Mouse (Mus musculus) MEL (cell line): ENCODE results near the gene Isg20l2. TPM values are rescaled to one million over a fixed set of nuclear protein-coding genes. Genes with fewer than 3 reads are reported as not detected.

Source experiments
- DNase-seq: peaks from one replicate; pipeline ENCODE4 v3.0.0; 2011; ENCODE audit warnings: low read depth, low spot score
- H3K27ac ChIP-seq: 2 replicates; pipeline ENCODE4 v1.5.1; 2012; ENCODE audit warnings: low read depth, mild to moderate bottlenecking, control low read depth, low read length, moderate library complexity; ENCODE audit not compliant: control insufficient read depth
- H3K27me3 ChIP-seq, 2 experiments: fragments of 150-350 bp in 1 of 2; sonication (generic) in 1 of 2; 2 replicates each; pipeline ENCODE4 v1.6.1; 2012; ENCODE audit warnings: low read length in 2 of 2, mild to moderate bottlenecking in 2 of 2, improper control_type of control experiment in 1 of 2, moderate library complexity in 1 of 2; ENCODE audit not compliant: insufficient read depth in 2 of 2, control insufficient read depth in 1 of 2
- H3K36me3 ChIP-seq, 2 experiments: 2 replicates each; pipeline ENCODE4 v1.6.1; 2012 to 2014; ENCODE audit warnings: low read length in 2 of 2, improper control_type of control experiment in 1 of 2, inconsistent platforms in 1 of 2, mild to moderate bottlenecking in 1 of 2; ENCODE audit not compliant: insufficient read depth in 2 of 2, control insufficient read depth in 1 of 2
- H3K4me1 ChIP-seq, 2 experiments: fragments of 150-350 bp in 1 of 2; sonication (generic) in 1 of 2; 2 replicates each; pipeline ENCODE4 v1.6.1; 2012; ENCODE audit warnings: low read length in 2 of 2, improper control_type of control experiment in 1 of 2, mild to moderate bottlenecking in 1 of 2; ENCODE audit not compliant: insufficient read depth in 2 of 2, control insufficient read depth in 1 of 2
- H3K4me3 ChIP-seq, 2 experiments: fragments of 150-350 bp in 1 of 2; sonication (generic) in 1 of 2; 2 replicates each; pipeline ENCODE4 v1.5.1; 2012; ENCODE audit warnings: low read depth in 2 of 2, low read length in 2 of 2, mild to moderate bottlenecking in 2 of 2, moderate library complexity in 2 of 2, control low read depth in 1 of 2, improper control_type of control experiment in 1 of 2; ENCODE audit not compliant: control insufficient read depth in 1 of 2, insufficient read depth in 1 of 2
- H3K79me2 ChIP-seq: 2 replicates; pipeline ENCODE4 v1.6.1; 2012; ENCODE audit warnings: mild to moderate bottlenecking, low read length, moderate library complexity; ENCODE audit not compliant: control insufficient read depth, poor library complexity, insufficient read depth
- H3K9ac ChIP-seq: 2 replicates; pipeline ENCODE4 v1.6.1; 2012; ENCODE audit warnings: low read depth, mild to moderate bottlenecking, control low read depth, low read length, moderate library complexity; ENCODE audit not compliant: control insufficient read depth, poor library complexity, severe bottlenecking
- H3K9me3 ChIP-seq: fragments of 150-350 bp; sonication (generic); replicated peaks from 2 replicates; pipeline ENCODE4 v1.6.1; 2012; ENCODE audit warnings: mild to moderate bottlenecking, low read length, improper control_type of control experiment, moderate library complexity; ENCODE audit not compliant: insufficient read depth
- BHLHE40 ChIP-seq: IDR thresholded peaks from 2 replicates; pipeline ENCODE4 v1.6.1; 2012; ENCODE audit warnings: low read depth, mild to moderate bottlenecking, inconsistent platforms, low read length, improper control_type of control experiment, borderline replicate concordance
- CHD1 ChIP-seq: IDR thresholded peaks from 2 replicates; pipeline ENCODE4 v1.6.1; 2012; ENCODE audit warnings: low read depth, mild to moderate bottlenecking, inconsistent platforms, low read length, improper control_type of control experiment
- EP300 ChIP-seq, 2 experiments: IDR thresholded peaks; 2 replicates each; pipeline ENCODE4 v1.6.1; 2011; ENCODE audit warnings: improper control_type of control experiment in 2 of 2, low read length in 2 of 2, low read depth in 1 of 2, mild to moderate bottlenecking in 1 of 2
- GATA1 ChIP-seq: IDR thresholded peaks from 2 replicates; pipeline ENCODE4 v1.6.1; 2011; ENCODE audit warnings: low read depth, low read length, improper control_type of control experiment
- HCFC1 ChIP-seq: IDR thresholded peaks from 2 replicates; pipeline ENCODE4 v1.6.1; 2012; ENCODE audit warnings: low read depth, mild to moderate bottlenecking, inconsistent platforms, low read length, improper control_type of control experiment, moderate library complexity
- JUND ChIP-seq: IDR thresholded peaks from 2 replicates; pipeline ENCODE4 v1.6.1; 2011; ENCODE audit warnings: low read depth, mild to moderate bottlenecking, improper control_type of control experiment, low read length
- KAT2A ChIP-seq: conservative IDR thresholded peaks from 2 replicates; pipeline ENCODE4 v1.6.1; 2012; ENCODE audit warnings: low read depth, low read length, improper control_type of control experiment, inconsistent platforms
- MAFK ChIP-seq: IDR thresholded peaks from 2 replicates; pipeline ENCODE4 v1.6.1; 2011; ENCODE audit warnings: low read depth, mild to moderate bottlenecking, low read length, improper control_type of control experiment, borderline replicate concordance
- MAX ChIP-seq: IDR thresholded peaks from 2 replicates; pipeline ENCODE4 v1.6.1; 2011; ENCODE audit warnings: low read length, improper control_type of control experiment
- MAZ ChIP-seq: IDR thresholded peaks from 2 replicates; pipeline ENCODE4 v1.6.1; 2012; ENCODE audit warnings: low read depth, mild to moderate bottlenecking, inconsistent platforms, low read length, improper control_type of control experiment
- MXI1 ChIP-seq: IDR thresholded peaks from 2 replicates; pipeline ENCODE4 v1.6.1; 2011; ENCODE audit warnings: mild to moderate bottlenecking, low read depth, low read length, improper control_type of control experiment
- MYC ChIP-seq: IDR thresholded peaks from 2 replicates; pipeline ENCODE4 v1.6.1; 2011; ENCODE audit warnings: low read depth, mild to moderate bottlenecking, low read length, improper control_type of control experiment, moderate library complexity
- POLR2A ChIP-seq, 2 experiments: IDR thresholded peaks; 2 replicates each; pipeline ENCODE4 v1.6.1; 2011 to 2012; ENCODE audit warnings: low read length in 2 of 2, mild to moderate bottlenecking in 2 of 2, control low read depth in 1 of 2, improper control_type of control experiment in 1 of 2, low read depth in 1 of 2, moderate library complexity in 1 of 2; ENCODE audit not compliant: control insufficient read depth in 1 of 2, insufficient read depth in 1 of 2, poor library complexity in 1 of 2
- POLR2AphosphoS2 ChIP-seq: IDR thresholded peaks from 2 replicates; pipeline ENCODE4 v1.6.1; 2011; ENCODE audit warnings: low read length, improper control_type of control experiment
- POLR2AphosphoS5 ChIP-seq: IDR thresholded peaks from 2 replicates; pipeline ENCODE4 v1.6.1; 2012; ENCODE audit warnings: low read depth, borderline replicate concordance, mild to moderate bottlenecking, inconsistent platforms, low read length, moderate library complexity, mixed read lengths
- RAD21 ChIP-seq: IDR thresholded peaks from 2 replicates; pipeline ENCODE4 v1.6.1; 2011; ENCODE audit warnings: mild to moderate bottlenecking, low read depth, low read length, improper control_type of control experiment
- RCOR1 ChIP-seq: IDR thresholded peaks from 2 replicates; pipeline ENCODE4 v1.6.1; 2012; ENCODE audit warnings: low read depth, mild to moderate bottlenecking, inconsistent platforms, low read length, improper control_type of control experiment
- SIN3A ChIP-seq: IDR thresholded peaks from 2 replicates; pipeline ENCODE4 v1.6.1; 2012; ENCODE audit warnings: low read length, improper control_type of control experiment, inconsistent platforms
- SMC3 ChIP-seq: IDR thresholded peaks from 2 replicates; pipeline ENCODE4 v1.6.1; 2011; ENCODE audit warnings: low read depth, low read length, improper control_type of control experiment
- TAL1 ChIP-seq: IDR thresholded peaks from 2 replicates; pipeline ENCODE4 v1.6.1; 2012; ENCODE audit warnings: mild to moderate bottlenecking, inconsistent platforms, low read length, moderate library complexity, mixed read lengths
- TBP ChIP-seq: IDR thresholded peaks from 2 replicates; pipeline ENCODE4 v1.8.0; 2011; ENCODE audit warnings: low read depth, low read length, improper control_type of control experiment
- UBTF ChIP-seq: IDR thresholded peaks from 2 replicates; pipeline ENCODE4 v1.6.1; 2012; ENCODE audit warnings: low read depth, mild to moderate bottlenecking, inconsistent platforms, low read length, improper control_type of control experiment, moderate library complexity, borderline replicate concordance; ENCODE audit not compliant: insufficient read depth
- USF1 ChIP-seq: IDR thresholded peaks from 2 replicates; pipeline ENCODE4 v1.6.1; 2014; ENCODE audit warnings: low read depth, mild to moderate bottlenecking, inconsistent platforms, low read length, improper control_type of control experiment, moderate library complexity
- USF2 ChIP-seq, 2 experiments: IDR thresholded peaks; 2 replicates each; pipeline ENCODE4 v1.6.1; 2011 to 2012; ENCODE audit warnings: improper control_type of control experiment in 2 of 2, low read length in 2 of 2, borderline replicate concordance in 1 of 2, inconsistent platforms in 1 of 2, low read depth in 1 of 2, mild to moderate bottlenecking in 1 of 2; ENCODE audit not compliant: insufficient read depth in 1 of 2
- ZKSCAN1 ChIP-seq: IDR thresholded peaks from 2 replicates; pipeline ENCODE4 v1.6.1; 2012; ENCODE audit warnings: low read depth, mild to moderate bottlenecking, inconsistent platforms, low read length, improper control_type of control experiment, moderate library complexity
- polyA plus RNA-seq, 2 experiments: library from polyadenylated mRNA; stranded (reverse) in 1 of 2; unstranded in 1 of 2; fragments of >175 nt in 1 of 2; fragments of >200 nt in 1 of 2; gene quantifications; 2 replicates each; pipeline versions ENCODE4 v1.2.1 to v1.2.4; 2012; ENCODE audit warnings: low replicate concordance in 2 of 2, low read depth in 1 of 2; ENCODE audit not compliant: insufficient read length in 2 of 2, insufficient read depth in 1 of 2, missing spikeins in 1 of 2
- total RNA-seq: library from RNA; depleted of rRNA; stranded (reverse); fragments of 300-350 nt; gene quantifications from 2 replicates; pipeline ENCODE4 v1.2.3, GENCODE M21; 2012

The Isg20l2 gene
- total and polyA plus RNA-seq, 3 experiments: 45.0 to 71.8 TPM; not detected in 1

DNA sequence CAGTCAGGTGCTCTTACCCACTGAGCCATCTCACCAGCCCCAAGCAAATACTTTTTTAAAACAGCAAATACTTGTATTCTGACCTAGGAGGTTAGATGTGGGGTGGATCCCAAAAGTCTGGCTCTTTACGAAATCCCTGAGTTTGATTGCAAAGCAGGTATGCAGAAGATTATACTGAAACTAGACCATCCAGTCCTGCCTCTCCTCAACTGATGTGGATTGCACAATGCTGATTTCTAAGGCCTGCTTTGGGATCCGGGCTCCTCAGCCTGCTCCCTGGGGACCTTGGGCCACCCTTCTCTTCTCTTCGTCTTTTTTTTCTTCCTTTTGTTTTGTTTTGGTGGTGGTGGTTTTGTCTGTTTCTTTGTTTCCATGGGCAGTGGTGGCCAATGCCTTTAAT lies 38.6 kb upstream of the Isg20l2 start:
- no peaks in the 10 kb centered on the region for H3K79me2 ChIP-seq
- H3K27me3 ChIP-seq: no peaks in the 10 kb centered on the region
- H3K4me1 ChIP-seq: peaks cover 1 to 4% of the 10 kb centered on the region in 2 experiments; a peak in 2 of 4 replicates
- no peak overlapping the region for H3K9ac ChIP-seq
- H3K27ac ChIP-seq: no peak overlapping the region
- DNase-seq: no peak
- H3K36me3 ChIP-seq: peaks cover 0 to 2% of the 10 kb centered on the region in 2 experiments; a peak in 1 of 4 replicates
- H3K9me3 ChIP-seq: no peaks in the 10 kb centered on the region
- TF ChIP-seq SMC3: no peak
- TF ChIP-seq CHD1: no peak
- no peak for TF ChIP-seq USF2 (IDR thresholded peaks at IDR 0.05; ENCODE audit: borderline replicate concordance in 1 of 2, insufficient read depth in 1 of 2, low read depth in 1 of 2, low read length in 2 of 2)
- TF ChIP-seq ZKSCAN1: no peak
- TF ChIP-seq MAZ: no peak
- TF ChIP-seq USF1: no peak
- no peak for TF ChIP-seq POLR2AphosphoS5
- TF ChIP-seq TBP: no peak
- TF ChIP-seq HCFC1: no peak
- no peak for TF ChIP-seq RCOR1
- no peak for TF ChIP-seq BHLHE40
- TF ChIP-seq TAL1: no peak
- TF ChIP-seq POLR2A (IDR thresholded peaks at IDR 0.05; ENCODE audit: control insufficient read depth in 1 of 2, insufficient read depth in 1 of 2, low read depth in 1 of 2, low read length in 2 of 2, poor library complexity in 1 of 2): no peak
- no peak for TF ChIP-seq UBTF
- TF ChIP-seq SIN3A: no peak
- no peak for TF ChIP-seq EP300 (IDR thresholded peaks at IDR 0.05; ENCODE audit: low read depth in 1 of 2, low read length in 2 of 2)
- H3K4me3 ChIP-seq: no peak overlapping the region

DNA sequence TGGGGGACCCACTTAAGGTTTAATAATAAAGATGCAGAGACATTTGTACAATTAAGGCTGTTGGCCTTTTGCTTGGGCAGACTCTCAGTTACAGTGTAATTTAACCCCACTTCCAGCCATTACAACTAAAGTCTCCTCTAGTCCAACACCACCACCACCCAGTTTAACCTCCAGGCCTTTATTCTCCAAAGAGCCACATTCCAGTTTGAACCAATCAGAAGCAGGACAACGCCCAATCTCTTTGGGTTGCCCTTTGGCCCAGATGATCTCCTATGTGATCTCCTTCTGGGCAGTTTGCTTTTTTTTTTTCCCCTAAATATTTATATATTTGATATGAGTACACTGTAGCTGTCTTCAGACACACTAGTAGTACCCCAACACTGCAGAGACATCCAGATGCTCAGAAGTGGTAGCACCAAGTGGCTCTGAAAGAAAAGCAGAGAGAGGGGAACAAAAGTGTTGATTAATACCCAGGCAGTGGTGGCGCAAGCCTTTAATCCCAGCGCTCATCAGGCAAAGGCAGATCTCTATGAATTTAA lies 36.7 kb upstream of the Isg20l2 start:
- Histone ChIP-seq H3K27ac (no peak overlapping the region), H3K4me1 (peaks cover 0 to 4% of the 10 kb centered on the region in 2 experiments; a peak in 2 of 4 replicates), H3K79me2 (no peaks in the 10 kb centered on the region), H3K9me3 (no peaks in the 10 kb centered on the region), H3K4me3 (no peak overlapping the region), H3K27me3 (no peaks in the 10 kb centered on the region), H3K9ac (no peak overlapping the region), H3K36me3 (peaks cover 0 to 2% of the 10 kb centered on the region in 2 experiments; a peak in 1 of 4 replicates)
- no peak for TF ChIP-seq RAD21
- TF ChIP-seq USF1: no peak
- TF ChIP-seq CHD1: no peak
- no peak for TF ChIP-seq GATA1
- TF ChIP-seq MXI1: no peak
- no peak for TF ChIP-seq BHLHE40
- TF ChIP-seq MYC: no peak
- no peak for TF ChIP-seq JUND
- TF ChIP-seq POLR2A (IDR thresholded peaks at IDR 0.05; ENCODE audit: control insufficient read depth in 1 of 2, insufficient read depth in 1 of 2, low read depth in 1 of 2, low read length in 2 of 2, poor library complexity in 1 of 2): no peak
- no peak for TF ChIP-seq KAT2A
- TF ChIP-seq MAX: no peak
- no peak for TF ChIP-seq EP300 (IDR thresholded peaks at IDR 0.05; ENCODE audit: low read depth in 1 of 2, low read length in 2 of 2)
- no peak for TF ChIP-seq POLR2AphosphoS5
- no peak for TF ChIP-seq MAFK
- TF ChIP-seq POLR2AphosphoS2: no peak
- TF ChIP-seq UBTF: no peak
- no peak for TF ChIP-seq RCOR1
- no peak for DNase-seq
